Mouse (Mus musculus) erythroblast, embryonic 14.5 days (primary cell): ENCODE results near the gene Elac2. TPM values are rescaled to one million over a fixed set of nuclear protein-coding genes. Genes with fewer than 3 reads are reported as not detected.

Source experiments
- H3K27me3 ChIP-seq: 2 replicates; pipeline ENCODE4 v1.6.1; 2012; ENCODE audit warnings: inconsistent platforms; ENCODE audit not compliant: control insufficient read depth
- H3K36me3 ChIP-seq: 2 replicates; pipeline ENCODE4 v1.6.1; 2012; ENCODE audit warnings: mild to moderate bottlenecking, inconsistent platforms; ENCODE audit not compliant: control insufficient read depth
- H3K4me1 ChIP-seq: 2 replicates; pipeline ENCODE4 v1.6.1; 2012; ENCODE audit warnings: inconsistent platforms; ENCODE audit not compliant: control insufficient read depth
- H3K4me3 ChIP-seq: replicated peaks from 2 replicates; pipeline ENCODE3; 2012; ENCODE audit warnings: moderate library complexity, mild to moderate bottlenecking, inconsistent platforms
- H3K9me3 ChIP-seq: 2 replicates; pipeline ENCODE4 v1.6.1; 2012; ENCODE audit warnings: low read length, inconsistent platforms, mixed read lengths; ENCODE audit not compliant: control insufficient read depth
- GATA1 ChIP-seq: IDR thresholded peaks from 2 replicates; pipeline ENCODE4 v1.6.1; 2012; ENCODE audit warnings: low read length, inconsistent platforms, mixed read lengths
- TAL1 ChIP-seq: IDR thresholded peaks from 3 replicates; pipeline ENCODE4 v1.6.1; 2012; ENCODE audit warnings: low read length, inconsistent platforms, mixed read lengths
- polyA plus RNA-seq: library from polyadenylated mRNA; stranded (reverse); fragments of >175 nt; gene quantifications from 2 replicates; pipeline ENCODE4 v1.2.3, GENCODE M21; 2012

Gene Elac2
- polyA plus RNA-seq, 1 experiment = 2.2 TPM

DNA sequence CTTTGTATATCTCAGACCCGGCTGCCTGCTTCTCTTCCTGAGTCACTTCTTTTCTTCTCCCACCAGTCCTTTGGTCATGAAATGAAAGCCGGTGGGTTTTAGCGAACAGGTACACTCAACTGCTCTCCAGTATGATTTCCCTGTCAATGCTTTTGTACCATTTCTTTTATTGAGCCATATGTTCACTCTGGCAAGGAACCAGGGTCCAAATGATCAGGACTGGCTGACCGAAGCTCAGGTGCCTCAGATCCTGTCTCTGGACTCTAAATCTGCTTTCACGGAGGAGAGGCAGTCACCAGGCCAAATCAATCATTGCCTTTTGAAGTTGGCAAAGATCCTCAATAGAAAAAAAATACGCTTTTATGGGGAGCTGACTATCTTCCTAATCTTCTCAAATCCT, 61.7 kb downstream of the Elac2 start:
- H3K9me3 ChIP-seq = no peaks in the 10 kb centered on the region
- no peak overlapping the region for H3K4me3 ChIP-seq
- TF ChIP-seq TAL1 (no peak), GATA1 (no peak)
- no peaks in the 10 kb centered on the region for H3K36me3 ChIP-seq
- H3K4me1 ChIP-seq = no peaks in the 10 kb centered on the region
- H3K27me3 ChIP-seq = no peaks in the 10 kb centered on the region

DNA sequence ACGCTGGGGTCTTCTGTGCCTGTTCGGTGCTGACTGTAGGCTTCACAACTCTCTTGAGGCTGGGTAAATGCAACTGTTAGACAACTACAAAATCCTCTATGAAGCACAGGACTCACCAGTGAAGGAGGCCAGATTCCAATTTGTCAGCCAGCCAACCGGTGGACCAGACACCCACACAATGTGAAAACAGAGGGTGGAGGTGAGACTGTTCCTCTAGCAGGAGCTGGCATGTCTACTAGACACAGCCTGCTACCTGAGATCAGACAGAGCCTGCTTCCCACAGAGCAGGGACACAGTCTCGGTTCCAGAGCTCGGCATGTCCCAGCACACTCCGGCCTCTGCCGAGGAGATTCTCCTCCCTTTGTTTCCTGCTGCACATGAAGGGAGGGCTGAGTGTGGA, 70.3 kb downstream of the Elac2 start:
- H3K9me3 ChIP-seq = no peaks in the 10 kb centered on the region
- no peaks in the 10 kb centered on the region for H3K4me1 ChIP-seq
- TF ChIP-seq TAL1 (no peak), GATA1 (no peak)
- H3K27me3 ChIP-seq = no peaks in the 10 kb centered on the region
- no peaks in the 10 kb centered on the region for H3K36me3 ChIP-seq
- no peak overlapping the region for H3K4me3 ChIP-seq

DNA sequence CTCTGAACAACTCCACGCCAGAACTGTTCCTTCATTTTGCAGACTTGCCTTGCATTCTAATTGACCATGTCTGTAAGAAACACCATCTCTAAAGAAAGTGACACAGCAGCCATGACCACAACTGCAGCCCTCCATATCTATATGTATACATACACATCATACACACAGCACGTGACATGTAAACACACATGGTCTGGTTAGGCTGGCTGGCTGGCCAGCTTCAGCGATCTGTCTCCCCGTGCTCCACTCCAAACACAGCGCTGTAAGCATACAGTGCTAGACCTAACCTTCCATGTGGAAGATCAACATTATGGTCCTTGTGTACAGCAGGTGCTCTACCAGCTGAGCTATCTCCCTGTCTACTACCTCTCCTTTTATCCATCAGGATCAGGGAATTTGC, 72.0 kb downstream of the Elac2 start:
- no peaks in the 10 kb centered on the region for H3K9me3 ChIP-seq
- TF ChIP-seq TAL1 (no peak), GATA1 (no peak)
- no peaks in the 10 kb centered on the region for H3K4me1 ChIP-seq
- H3K27me3 ChIP-seq = no peaks in the 10 kb centered on the region
- no peaks in the 10 kb centered on the region for H3K36me3 ChIP-seq
- no peak overlapping the region for H3K4me3 ChIP-seq

Other genes with a start within 250 kb of the Elac2 start
- not detected in 2 replicates for gene 1700086D15Rik, start 180.9 kb downstream of the Elac2 start, polyA plus RNA-seq
- gene Arhgap44, start 183.9 kb downstream of the Elac2 start, polyA plus RNA-seq = not detected in 2 replicates